Mouse (Mus musculus) liver, embryonic 14 days (tissue): ENCODE measurements around the gene Mast4. TPM values are rescaled to one million over a fixed set of nuclear protein-coding genes. Genes with fewer than 3 reads are reported as not detected.

Experiments used
- polyA plus RNA-seq: library from polyadenylated mRNA; depleted of rRNA; stranded (reverse); fragments of >200 nt; gene quantifications from 2 replicates; pipeline ENCODE4 v1.2.3, GENCODE M21; 2012; rRNA removed

Gene Mast4
- 0.93 and 0.94 TPM in 2 replicates for polyA plus RNA-seq

GRCm38 (mm10) chr13:103334392-103334686 is at the start of gene Mast4:
Mast4 (minus strand) TSS chr13:103334497.

GRCm38 (mm10) chr13:102693341-102693801 is 640.9 kb downstream of the Mast4 start, which contains the start of gene Cd180:
Cd180 (plus strand) TSS chr13:102693558.

